Mouse (Mus musculus): ENCODE results near the gene Entpd7.

Gene Entpd7

DNA sequence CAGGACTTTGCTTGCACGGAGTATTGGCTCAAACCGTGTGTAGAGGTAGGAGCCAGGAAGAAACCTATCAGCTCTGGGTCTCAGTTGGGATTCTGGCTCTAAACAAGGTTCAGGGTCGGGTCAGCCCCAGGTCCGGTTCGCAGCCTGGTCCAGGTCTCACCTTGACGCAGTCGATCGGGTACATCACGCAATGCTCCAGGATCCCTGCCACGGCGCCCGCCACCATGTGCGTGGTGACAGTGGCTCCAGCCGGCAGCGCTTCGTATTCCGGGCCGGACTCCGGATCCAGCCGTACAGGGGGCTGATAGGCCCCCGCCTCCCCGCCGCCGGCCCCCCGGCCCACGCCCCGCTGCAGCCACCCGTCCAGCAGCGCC lies 15.2 kb upstream of the Entpd7 start:
- CTCF ChIA-PET, result interaction anchor here (0.5 to 1.7 kb wide), 5 partner anchors 21 to 74 kb away, joined by 3 to 5 read pairs (median 3); no protein-coding TSS in a partner anchor

DNA sequence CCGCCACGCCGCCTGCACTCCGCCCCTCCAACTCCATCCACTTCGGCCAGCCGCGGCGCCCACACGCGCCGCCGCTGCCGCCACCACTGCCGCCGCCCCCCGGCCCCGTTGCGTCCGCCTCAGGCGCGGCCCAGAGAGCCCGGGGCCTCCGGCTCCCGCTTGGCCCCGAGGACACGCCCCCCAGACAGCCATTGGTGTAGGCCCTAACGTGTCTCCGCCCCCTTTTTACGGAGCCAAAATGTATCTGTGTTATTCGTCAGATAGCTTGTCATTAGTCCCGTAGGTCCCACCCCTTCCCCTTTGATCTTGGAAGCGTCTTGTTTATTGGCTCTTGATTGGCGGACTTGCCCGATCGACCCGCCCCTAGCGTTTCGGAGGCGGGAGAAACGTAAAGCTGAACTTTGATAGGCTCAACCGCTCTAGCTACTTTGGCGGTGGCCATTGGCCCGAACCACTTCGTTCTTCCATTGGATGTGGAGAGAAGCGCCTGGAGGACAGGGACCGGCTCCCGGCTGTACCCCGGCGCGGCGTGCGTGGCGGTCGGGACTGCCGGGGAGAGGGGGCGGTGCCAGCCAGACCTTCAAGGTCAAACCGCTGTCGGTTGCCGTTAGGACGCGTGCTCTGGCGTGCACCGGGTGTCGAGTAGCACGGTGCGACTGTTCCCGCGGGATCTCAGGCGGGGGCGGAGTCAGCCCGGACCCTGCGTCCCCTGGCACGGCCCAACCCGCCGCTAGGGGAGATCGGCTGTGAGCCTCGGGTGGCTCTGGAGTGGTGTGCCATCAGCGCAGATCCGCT lies 14.5 kb upstream of the Entpd7 start, which contains the start of gene Slc25a28:
TSS of gene Slc25a28 (minus strand) at position 152 of the 795 bp plus-strand sequence.
- CTCF ChIA-PET, result interaction anchor here (0.5 to 1.7 kb wide), 3 partner anchors 29 to 74 kb away, joined by 3 to 5 read pairs (median 4); no protein-coding TSS in a partner anchor

DNA sequence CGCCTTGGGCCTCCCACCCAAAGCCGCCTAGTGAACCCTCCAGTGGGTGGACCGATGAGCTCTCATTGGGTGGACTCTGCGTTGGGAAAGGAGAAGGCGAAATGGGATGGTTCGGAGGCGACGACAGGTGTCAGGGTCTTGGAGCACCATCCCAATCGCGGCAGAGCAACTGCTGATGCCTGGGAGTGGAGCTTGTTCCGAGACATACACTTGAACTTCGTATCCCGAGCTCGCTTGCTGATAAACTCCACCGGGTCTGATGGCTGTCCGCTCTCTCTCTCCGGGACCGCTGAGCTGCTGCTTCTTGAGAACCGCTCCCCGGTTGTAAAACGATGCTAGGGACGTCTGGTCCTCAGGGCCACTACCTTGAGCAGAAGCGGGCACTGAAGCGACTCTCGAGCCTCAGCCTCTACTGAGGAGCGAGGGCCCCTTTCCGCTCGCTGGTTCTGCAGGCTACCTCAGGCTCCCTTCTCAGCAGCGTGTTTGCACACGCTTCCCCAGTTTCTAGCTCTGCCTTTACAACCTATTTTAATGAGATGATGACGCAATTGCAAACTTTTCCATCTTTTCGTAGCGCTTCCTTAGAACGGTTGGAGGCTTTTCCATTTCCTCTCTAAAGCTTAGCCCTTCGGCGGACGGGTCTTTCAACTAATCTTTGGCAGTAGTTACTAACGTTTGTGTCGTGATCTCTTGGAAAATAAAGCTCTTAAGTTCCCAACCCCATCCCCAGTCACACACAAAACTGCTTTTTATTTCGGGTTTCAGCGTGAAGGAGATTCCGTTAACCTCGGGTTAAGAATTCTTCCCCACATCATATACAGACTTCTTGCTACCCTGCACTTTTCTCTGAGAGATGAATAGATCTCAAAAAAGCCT lies 13.7 kb upstream of the Entpd7 start:
- CTCF ChIA-PET, result interaction anchor here (1.1 to 1.7 kb wide), 2 partner anchors 30 to 73 kb away, joined by 3 to 4 read pairs; no protein-coding TSS in a partner anchor

DNA sequence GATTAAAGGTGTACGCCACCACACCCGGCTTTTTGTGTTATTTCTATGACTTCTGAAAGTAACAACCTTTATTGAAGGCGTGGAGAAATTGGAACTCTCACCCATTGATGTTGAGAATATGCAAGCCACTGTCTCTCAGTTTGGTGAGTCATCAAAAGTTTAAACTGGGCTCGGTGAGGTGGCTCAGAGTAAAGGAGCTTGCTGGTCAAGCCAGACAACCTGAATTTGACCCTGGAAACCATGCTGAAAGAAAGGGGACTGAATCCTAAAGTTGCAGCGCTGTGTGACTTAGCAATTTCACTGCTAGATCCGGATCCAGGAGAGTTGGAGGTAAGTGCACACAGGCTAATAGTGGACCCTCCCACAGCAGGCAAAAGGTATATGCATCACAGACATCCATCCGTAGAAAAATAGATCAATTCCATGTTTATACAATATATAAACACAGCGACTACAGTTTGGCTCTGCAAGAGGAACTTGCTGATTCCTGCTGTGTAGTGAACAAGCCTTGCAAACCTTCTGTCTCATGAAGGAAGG lies 10.9 kb upstream of the Entpd7 start:
- CTCF ChIA-PET, result no interaction called here

DNA sequence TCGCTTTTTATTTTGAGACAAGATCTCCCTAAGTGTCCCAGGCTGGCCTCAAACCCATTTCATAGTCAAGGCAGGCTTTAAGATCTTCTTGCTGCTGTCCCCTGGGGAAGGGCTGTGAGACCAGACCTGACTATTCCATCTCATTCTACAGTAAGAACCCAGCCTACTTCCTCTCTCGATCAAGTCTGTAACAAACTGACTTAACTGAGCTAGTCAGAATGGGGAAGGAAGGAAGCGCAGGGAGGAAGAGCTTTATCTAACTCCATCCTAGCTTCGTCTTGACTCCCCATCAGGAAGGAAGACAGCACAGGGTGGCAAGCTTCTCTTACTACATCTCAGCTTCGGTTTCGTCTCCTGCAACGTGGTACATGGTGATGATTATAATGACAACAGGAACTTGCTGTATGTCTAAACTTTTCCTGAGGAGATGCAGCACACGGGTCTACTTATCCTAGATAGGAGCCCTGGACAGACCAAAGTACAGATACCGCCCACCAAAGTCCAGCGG lies 9.9 kb upstream of the Entpd7 start:
- CTCF ChIA-PET, result interaction anchor here (0.5 kb wide), 1 partner anchor 521 kb away, joined by 3 read pairs; no protein-coding TSS in a partner anchor

DNA sequence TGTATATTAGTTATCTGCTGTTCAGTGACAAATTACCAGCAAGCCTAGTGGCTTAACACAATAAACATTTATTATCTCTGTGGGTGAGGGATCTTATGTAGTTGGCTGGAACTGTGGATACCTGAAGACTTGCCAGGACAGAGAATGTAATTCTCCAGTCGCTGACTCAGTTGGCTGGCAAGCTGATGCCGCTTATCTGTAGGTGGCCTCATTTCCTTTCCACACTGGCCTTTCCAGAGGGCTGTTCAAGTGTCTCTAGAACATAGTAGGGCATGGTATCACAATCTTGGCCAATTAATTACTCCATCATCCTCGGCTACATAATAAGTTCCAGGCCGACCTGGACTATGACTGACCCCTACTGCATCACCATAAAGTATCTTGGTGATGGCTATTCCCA lies 7.9 kb upstream of the Entpd7 start:
- CTCF ChIA-PET, result no interaction called here

DNA sequence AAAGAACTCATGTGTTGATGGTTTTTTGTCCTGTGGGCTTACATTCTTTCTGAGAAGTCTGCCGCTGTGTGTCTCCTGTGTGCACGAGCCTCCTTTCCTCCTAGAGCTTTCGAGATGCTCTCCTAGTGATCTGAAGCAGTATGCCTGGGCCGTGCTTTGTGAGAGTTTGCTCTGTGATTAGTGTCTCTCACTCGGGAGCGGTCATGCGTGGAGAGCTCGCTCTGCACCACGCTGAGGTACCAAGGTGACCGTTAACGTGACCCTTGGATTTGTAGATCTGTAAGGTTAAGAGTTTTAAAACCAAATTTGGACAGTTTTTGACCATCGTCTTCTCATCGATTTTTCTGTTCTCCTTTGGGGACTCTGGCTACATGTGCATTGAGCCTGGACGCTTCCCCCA lies 3.3 kb downstream of the Entpd7 start:
- CTCF ChIA-PET, result no interaction called here

DNA sequence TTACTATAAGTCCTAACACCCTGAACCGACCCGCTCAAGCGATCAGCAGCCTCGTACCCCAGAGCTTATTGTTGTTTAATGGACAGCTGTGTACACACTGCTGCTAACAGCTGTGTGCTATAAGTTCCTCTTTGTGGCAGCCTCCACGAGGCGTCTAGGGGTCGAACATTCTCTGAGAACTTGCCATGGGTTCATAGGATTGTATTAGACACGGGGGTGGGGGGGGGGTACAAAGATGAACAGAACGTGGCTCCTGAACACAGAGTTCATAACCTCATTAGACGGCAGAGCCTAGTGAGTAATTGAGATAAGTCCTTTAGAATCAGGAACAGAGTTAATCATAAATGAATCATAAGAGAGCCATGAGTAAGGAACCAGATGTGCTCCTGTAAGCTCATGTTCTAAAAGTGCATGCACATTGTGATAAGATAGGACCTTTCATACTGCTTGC lies 6.1 kb downstream of the Entpd7 start:
- CTCF ChIA-PET, result interaction anchor here (0.7 kb wide), 1 partner anchor 22 kb away, joined by 3 read pairs; no protein-coding TSS in a partner anchor

DNA sequence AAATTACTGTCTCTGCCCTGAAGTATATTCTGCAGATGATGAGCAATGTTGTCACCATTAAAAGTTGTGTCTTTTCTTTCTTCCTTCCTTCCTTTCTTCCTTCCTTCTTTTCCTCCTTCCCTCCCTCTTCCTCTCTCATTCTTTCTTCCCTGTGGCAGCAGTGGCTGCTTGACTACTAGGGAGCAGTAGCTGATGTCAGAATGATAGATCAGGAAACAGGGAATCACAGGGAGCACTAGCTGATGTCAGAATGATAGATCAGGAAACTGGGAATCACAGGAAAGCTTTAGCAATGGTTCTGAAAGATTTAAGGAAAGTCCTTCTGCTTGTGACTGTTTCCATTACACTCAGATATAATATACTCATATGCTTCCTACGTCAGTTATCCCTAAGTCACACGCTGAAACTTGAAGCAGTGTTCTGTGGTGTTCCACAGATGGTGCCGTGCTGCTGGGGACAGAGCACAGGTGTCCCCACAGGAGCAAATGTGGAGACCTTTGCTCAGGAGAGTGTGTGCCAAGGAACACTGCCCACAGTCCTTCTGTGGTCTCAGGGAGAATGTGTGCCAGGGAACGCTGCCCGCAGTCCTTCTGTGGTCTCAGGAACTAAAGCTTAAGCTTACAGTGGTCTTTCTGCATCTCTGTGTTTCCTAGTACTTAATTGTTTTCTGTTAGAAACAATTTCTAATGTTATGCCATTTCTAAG lies 8.3 kb downstream of the Entpd7 start:
- CTCF ChIA-PET, result interaction anchor here (0.6 kb wide), 1 partner anchor 10 kb away, joined by 9 read pairs; no protein-coding TSS in a partner anchor

DNA sequence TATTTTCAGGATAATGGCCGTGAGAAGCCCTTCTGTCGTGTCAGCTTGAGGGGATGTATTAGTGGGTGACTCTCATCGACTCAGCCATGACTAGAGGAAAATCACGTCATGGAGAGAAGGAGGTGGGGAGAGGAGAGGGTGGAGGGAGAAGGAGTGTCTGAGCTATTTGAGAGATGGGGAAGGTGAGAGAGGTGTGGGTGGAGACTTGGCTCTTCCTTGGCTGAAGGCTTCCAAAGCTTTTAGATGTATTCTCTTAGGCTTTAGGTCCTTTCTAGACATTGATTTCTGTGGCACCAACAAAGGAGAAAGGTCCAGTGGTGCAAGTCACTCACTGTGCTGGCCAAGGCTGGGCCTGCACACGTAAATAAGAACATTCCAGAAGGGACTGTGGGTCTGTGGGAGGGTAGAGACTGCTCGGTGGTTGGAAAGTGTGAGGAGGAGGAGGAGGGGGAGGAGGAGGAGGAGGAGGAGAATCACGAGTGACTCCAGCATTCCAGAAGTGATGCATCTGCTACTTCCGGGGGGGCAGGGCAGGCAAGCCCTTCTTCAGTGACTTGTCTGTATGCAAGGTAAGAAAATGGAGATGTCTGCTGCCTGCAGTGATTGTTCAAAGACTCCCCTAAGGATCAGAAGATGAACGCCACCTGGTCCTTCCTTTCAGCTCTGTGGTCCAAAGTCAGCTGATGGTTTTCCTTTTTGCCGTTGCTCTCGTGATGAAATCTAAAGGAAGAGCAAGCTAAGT lies 9.7 kb downstream of the Entpd7 start:
- CTCF ChIA-PET, result no interaction called here

DNA sequence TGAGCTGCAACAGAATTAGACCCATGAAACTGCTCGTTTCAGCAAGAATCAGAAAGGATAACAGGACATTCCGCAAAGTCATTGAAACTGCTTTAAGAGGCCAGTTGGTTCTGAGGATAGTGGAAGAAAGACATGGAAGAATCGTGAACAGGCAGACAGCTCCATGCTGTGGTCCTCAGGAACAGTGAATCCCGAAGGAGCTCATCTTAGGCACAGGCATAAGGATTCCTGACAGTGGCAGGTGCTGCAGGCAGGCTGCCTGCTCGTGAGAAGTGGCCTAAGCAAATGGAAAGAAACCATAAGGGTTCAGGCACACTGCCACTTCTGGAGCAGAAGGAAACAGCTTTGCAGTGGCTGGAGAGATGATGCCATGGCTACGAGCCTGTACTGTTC lies 10.3 kb downstream of the Entpd7 start:
- CTCF ChIA-PET, result no interaction called here

DNA sequence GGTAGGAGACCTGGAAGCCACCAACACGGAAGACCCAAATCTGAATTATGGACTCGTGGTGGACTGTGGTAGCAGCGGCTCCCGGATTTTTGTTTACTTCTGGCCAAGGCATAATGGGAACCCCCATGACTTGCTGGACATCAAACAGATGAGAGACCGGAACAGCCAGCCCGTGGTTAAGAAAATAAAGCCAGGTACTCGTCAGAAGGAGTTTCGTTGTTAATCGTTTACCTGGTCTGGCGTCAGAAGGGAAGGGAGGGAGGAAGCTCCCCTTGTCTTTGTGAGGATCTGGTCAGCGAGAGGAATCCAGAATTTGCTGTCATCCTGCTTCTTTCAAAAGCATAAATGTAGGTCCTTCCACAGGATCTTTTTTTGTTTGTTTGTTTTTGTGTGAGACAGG lies 14.7 kb downstream of the Entpd7 start:
- CTCF ChIA-PET, result no interaction called here

DNA sequence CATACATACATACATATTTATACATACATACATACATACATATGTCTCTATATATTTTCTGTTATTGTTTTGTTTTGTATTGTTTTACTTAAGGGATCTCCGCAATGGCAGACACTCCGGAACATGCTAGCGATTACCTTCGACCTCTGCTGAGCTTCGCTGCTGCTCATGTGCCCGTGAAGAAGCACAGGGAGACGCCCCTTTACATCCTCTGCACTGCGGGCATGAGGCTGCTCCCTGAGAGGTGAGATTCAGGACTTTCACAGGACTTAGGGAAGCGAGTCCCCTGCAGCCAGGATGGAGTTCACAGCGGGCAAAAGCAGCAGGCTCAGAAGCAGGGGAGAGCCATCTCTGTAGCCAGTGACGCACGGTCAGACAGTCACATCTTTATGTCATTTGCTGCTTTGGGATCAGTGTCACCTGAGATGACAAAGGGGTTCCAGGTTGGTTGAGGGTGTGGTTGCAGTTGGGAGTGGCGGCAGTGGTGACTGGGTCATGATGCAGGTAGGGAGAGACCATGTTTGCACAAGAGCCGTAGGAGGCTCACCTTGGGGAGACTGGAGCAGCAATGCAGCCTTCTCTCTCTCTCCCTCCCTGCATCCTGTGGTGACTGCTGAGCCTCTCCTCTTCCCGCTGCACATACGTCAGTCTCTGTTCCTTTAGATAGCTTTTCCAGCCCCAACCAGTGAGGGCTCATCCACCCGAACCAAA lies 15.5 kb downstream of the Entpd7 start:
- CTCF ChIA-PET, result no interaction called here

DNA sequence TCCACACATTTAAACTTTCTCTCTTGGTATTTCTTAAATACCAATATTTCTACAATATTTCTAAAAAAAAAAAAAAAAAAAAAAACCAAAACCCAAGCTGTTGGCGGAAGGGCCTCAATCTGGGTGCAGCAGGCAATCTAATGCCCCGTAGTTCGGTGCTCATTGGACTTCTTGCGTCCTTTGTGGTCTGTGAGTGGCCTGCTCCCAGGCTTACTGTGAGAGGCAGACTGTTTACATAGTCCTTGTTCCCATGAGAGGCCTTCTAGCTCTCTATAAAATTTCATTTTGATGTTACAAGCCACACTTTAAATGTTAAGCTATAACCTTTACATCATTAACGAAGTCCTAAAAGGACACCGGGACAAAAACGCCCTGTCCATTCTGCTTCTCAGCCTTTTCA lies 18.7 kb downstream of the Entpd7 start:
- CTCF ChIA-PET, result interaction anchor here (0.6 kb wide), 1 partner anchor 11 kb away, joined by 9 read pairs; no protein-coding TSS in a partner anchor

DNA sequence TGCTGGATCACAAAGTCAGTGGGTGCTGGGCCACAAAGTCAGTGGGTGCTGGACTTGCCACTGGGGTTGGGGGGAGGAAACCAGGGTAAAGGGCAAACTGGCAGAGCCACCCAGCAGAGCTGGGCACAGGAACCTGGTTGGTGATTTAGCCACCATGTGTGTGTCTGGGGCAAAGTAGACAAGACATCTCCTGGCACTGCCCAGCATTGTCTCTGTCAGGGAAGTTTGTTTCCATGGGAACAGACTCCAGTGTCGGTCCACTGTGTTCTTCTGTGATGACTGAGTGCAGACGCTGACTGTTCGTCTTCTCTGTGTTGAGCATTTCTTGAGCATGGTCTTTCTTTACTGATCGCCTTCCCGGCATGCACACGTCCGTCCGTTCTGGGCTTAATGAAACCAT lies 19.8 kb downstream of the Entpd7 start:
- CTCF ChIA-PET, result interaction anchor here (0.6 kb wide), 1 partner anchor 12 kb away, joined by 7 read pairs; no protein-coding TSS in a partner anchor

DNA sequence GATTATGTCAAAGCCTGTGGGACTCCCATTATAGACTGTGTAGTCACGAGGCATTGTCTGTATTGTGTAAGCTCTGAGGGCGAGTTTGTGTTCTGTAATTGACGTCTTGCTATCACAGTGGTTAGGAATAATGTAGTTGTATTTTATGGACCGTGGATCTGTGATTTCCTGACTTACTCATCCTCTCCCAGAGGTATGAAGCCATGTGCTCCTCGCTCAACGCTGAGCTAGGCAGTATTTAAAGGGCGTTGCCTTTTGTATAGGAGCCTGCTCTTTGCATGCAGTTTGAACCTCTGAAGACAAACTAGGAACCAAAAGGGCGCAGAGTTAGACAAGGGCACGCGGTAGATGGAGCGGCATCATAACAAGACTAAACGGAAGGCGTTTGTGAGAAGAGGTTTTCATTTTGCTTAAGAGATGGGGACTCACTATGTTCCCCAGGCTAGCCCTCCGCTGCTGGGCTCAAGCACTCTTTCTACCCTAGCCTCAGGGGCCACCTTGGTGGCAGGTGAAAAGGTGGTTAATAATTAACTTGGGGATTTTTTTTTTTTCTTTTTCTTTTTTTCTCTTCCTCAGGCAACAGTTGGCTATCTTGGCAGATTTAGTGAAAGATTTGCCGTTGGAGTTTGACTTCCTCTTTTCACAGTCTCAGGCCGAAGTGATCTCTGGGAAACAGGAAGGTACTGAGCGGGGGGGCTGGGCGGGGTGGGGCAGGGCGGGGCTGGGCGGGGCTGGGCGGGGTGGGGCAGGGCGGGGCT lies 21.9 kb downstream of the Entpd7 start:
- CTCF ChIA-PET, result no interaction called here

DNA sequence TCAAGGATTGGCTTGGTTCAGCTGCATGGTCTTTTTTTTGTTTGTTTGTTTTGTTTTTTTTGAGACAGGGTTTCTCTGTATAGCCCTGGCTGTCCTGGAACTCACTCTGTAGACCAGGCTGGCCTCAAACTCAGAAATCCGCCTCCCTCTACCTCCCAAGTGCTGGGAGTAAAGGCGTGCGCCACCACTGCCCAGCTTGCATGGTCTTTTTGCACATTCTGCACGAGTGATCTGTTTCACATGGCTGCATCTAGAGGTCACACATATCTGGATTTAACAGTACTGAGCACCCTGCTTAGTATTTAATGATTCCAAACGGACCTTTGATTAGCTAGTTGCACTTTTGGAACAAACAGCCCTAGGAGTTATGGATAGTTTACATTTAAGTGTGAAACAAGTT lies 22.5 kb downstream of the Entpd7 start:
- CTCF ChIA-PET, result no interaction called here

DNA sequence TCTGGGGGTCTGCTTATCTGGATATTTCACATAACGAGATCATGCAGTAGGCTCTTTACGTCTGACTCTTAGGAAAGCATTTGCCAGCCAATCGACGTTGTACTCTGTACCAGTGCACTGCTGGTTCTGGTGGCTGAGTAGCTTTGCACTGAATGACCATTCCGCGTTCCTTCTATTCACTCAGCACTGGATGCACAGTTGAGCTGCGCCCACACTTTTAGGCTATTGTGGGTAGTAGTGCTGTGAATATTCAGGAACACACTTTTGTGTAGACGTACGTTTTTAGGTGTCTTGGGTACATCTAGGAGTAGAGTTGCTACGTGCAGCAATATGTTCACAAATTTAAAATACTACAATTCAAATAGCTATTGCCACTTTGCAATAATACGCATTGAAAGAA lies 30.6 kb downstream of the Entpd7 start:
- CTCF ChIA-PET, result no interaction called here

DNA sequence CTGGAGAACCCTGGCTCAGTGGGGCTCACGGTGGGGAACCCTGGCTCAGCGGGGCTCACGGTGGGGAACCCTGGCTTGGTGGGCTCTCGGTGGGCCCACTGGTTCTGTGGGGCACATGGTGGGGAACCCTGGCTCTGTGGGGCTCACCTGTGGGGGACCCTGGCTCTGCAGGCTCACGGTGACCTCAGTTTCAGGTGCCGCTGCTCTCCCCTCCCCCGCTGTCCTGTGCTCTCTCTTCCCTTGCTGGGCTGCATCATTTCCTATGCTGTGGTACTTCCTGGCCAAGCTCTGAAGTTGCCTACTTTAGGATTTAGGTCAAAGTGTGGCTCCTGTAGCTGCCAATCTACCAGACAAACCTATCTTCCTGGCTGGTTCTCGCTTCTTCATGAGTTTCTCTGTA lies 33.4 kb downstream of the Entpd7 start:
- CTCF ChIA-PET, result interaction anchor here (0.9 kb wide), 1 partner anchor 37 kb away, joined by 3 read pairs; no protein-coding TSS in a partner anchor

Measured in spleen, embryonic (tissue).